Mouse (Mus musculus): ENCODE measurements at regions not wholly inside any gene's neighbourhood (a gene's known extent, or its start where the extent isn't known, plus 50 kb on each side); places are given as distances from the start of the nearest gene placed in this dataset.

DNA sequence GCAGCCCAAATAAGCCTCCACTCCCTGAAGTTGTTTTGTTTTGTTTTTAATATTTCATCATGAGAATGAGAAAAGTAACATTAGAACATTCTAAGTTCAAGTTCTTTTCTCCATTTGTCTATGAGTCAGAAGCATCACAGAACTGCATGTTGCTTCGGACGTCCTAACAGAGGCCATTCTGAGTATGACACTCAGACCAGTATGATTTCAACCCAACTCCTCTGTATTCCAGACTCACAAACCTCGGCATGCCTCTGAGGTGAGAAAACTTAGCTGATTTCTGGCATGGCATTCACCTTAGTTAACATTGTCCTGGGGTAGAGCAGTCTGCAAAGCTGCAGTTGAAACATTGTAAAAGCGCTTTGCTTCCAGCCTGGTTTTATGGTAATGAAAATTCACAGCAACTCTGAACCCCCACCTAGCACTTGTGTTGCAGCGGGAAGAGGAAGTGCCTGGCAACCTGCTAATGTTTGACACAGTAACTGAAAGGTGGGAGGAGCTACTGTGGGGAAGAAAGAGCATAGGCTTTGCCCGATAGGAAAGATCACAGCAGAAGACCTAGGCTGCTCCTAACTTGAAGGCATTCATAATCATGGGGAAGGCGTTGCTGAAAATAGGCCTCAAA lies 104.8 kb upstream of the Irs2 start:
- H3K4me1 ChIP-seq = 0 out of 2 replicates have a peak, but pooled peaks cover 8% of the 10 kb centered on the region
- WGBS = 74% methylated on average over 7 of the region's 7 CpGs
- H3K36me3 ChIP-seq = no peaks in the 10 kb centered on the region
- H3K27ac ChIP-seq = no peak overlapping the region
- no peak for ATAC-seq (ENCODE audit: insufficient number of reproducible peaks, insufficient read depth, low FRiP score, low TSS enrichment)
- H3K27me3 ChIP-seq = no peaks in the 10 kb centered on the region
- no peak overlapping the region for H3K9ac ChIP-seq
- no peaks in the 10 kb centered on the region for H3K9me3 ChIP-seq
- no peak overlapping the region for H3K4me2 ChIP-seq (replicated peaks)
- no peak overlapping the region for H3K4me3 ChIP-seq

DNA sequence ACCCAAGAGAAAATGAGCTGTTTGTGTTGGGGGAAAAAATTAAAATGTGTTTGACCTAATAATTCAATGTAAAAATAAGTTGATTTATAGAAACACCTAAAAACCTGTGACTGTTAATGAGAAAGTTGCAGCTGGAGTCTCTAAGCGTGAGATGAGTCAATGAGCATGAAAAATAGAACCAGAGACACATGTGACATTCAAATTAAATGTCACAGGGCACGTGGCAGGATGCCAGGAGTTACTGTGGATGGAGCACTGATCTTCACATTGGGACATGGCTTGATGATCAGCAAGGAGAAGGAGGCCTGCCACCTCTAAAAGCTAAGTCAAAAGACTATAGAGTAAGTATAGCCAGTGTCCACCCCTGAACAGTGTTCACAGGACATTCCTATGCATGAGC lies 103.7 kb upstream of the Irs2 start:
- Histone ChIP-seq H3K36me3 (no peaks in the 10 kb centered on the region), H3K4me3 (no peak overlapping the region), H3K4me1 (0 out of 2 replicates have a peak, but pooled peaks cover 8% of the 10 kb centered on the region), H3K27me3 (no peaks in the 10 kb centered on the region), H3K27ac (no peak overlapping the region), H3K9ac (no peak overlapping the region), H3K9me3 (no peaks in the 10 kb centered on the region), H3K4me2 (replicated peaks) (no peak overlapping the region)
- 70% methylated on average over 2 of the region's 2 CpGs for WGBS
- no peak for ATAC-seq (ENCODE audit: insufficient number of reproducible peaks, insufficient read depth, low FRiP score, low TSS enrichment)

DNA sequence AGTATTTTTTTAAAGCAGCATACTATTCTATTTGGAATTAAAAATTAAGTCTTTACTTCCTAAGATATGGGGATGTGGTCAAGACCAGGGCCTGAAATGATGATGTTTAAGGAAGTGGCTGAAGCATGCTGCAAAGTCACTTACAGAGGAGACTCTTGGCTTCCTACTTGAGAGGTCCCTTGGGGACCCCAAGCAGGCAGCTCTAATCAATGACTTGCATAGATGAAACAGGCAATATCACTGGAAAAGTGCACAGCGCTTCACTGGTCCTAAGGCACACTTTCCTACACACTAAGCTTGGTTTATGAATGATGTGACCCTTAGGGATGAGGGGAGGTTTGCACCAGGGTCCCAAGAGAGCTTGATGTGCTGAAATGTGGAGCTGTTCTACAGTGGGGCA lies 99.2 kb upstream of the Irs2 start:
- WGBS = 100% methylated on average over 1 of the region's 1 CpGs

DNA sequence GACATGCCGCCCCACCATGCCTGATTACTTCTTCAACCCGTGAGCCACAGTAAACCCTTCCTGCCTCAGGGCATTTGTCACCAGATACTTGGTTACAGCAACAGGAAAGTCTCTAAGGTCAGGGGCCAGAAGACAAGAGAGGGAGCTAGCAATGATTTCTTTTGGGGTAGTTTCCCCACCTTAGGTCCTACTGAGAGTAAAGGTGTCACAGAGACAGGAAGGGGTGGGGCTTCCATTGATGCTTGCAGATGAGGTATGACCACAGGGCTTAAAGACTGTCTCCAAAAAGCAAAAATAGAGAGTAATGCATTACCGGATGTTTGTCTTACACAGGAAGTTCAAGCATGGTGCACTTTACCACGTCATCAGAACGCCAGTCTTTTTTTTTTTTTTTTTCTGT lies 98.8 kb upstream of the Irs2 start:
- H3K36me3 ChIP-seq = no peaks in the 10 kb centered on the region
- H3K27ac ChIP-seq = no peak overlapping the region
- H3K4me1 ChIP-seq = 0 out of 2 replicates have a peak, but pooled peaks cover 6% of the 10 kb centered on the region
- H3K4me2 ChIP-seq (replicated peaks) = no peak overlapping the region
- H3K4me3 ChIP-seq = no peak overlapping the region
- no peak overlapping the region for H3K9ac ChIP-seq
- H3K27me3 ChIP-seq = no peaks in the 10 kb centered on the region
- ATAC-seq (ENCODE audit: insufficient number of reproducible peaks, insufficient read depth, low FRiP score, low TSS enrichment) = no peak
- H3K9me3 ChIP-seq = no peaks in the 10 kb centered on the region
- WGBS = 73% methylated on average over 5 of the region's 5 CpGs

More for the DNA sequence above, 99.2 kb upstream of the Irs2 start:
- Histone ChIP-seq H3K4me2 (replicated peaks) (no peak overlapping the region), H3K9me3 (no peaks in the 10 kb centered on the region), H3K4me3 (no peak overlapping the region), H3K4me1 (0 out of 2 replicates have a peak, but pooled peaks cover 6% of the 10 kb centered on the region), H3K27ac (no peak overlapping the region), H3K27me3 (no peaks in the 10 kb centered on the region), H3K9ac (no peak overlapping the region), H3K36me3 (no peaks in the 10 kb centered on the region)
- ATAC-seq (ENCODE audit: insufficient number of reproducible peaks, insufficient read depth, low FRiP score, low TSS enrichment) = no peak

DNA sequence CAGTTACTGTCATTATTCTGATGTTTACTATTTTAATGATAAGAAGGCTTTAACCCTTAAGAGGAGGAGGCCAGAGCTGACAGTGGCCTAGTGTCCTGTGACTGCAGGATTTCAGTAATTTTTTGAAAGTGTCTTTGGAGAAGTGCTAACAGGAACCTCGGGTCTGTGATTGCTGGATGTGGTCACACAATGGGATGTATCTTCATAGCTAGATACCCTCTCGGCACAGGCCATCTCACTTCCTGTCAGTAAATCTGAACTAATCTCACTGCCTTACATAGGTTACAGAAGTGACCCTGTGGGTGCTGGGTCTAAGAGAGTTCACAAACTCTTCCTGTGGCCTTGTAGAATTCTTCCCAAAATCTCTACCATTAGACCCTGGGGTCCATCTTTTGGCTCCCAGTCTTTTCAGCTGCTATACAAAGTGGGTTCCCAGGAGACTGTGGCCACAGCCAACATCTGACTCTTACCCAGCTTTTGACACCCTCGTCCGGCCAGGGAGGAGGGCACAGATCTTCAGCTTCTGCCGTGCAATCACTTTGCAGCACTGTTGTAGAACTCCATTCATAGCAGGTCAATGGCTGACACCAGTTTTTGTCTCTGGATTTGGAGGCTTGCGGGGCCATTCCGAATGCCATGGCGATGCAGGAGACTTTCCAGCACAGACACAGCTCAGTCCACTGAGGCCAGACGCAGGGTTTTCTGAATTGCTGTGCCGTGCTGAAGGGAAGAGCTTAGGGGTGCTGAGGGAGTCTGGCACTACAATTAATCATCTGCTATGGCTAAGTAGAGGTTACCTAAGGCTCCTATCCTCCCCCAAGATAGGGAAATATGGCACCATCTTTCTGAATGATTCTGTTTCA lies 95.7 kb upstream of the Irs2 start:
- Histone ChIP-seq H3K27ac (no peak overlapping the region), H3K4me1 (peaks cover 21% of the 10 kb centered on the region)

DNA sequence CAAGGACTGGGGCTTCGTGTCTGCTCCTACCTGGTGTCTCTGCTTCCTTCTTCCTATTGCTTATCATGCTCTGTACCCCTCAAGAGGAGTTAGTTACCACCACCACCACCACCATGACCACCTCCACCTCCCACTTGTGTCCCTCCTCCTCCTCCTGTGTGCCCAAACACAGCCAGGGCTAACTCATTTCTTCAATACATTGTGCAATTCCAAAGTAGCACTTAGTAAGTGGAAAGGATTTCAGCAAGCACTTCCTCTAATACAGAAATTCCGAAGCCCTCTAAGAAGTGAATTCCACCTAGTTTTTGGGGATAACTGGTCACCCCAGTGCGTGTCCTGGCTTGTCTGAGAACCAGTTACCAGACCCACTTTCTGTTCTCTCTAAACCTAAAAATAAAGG lies 92.1 kb upstream of the Irs2 start:
- Histone ChIP-seq H3K36me3 (no peaks in the 10 kb centered on the region), H3K4me1 (peaks cover 30% of the 10 kb centered on the region), H3K4me3 (no peak overlapping the region), H3K9ac (no peak overlapping the region), H3K9me3 (no peaks in the 10 kb centered on the region), H3K27ac (peak overlapping the region; percentile 88), H3K27me3 (no peaks in the 10 kb centered on the region), H3K4me2 (replicated peaks) (no peak overlapping the region)
- WGBS = 91% methylated on average over 3 of the region's 3 CpGs
- ATAC-seq (ENCODE audit: insufficient number of reproducible peaks, insufficient read depth, low FRiP score, low TSS enrichment) = no peak

More for the DNA sequence above, 95.7 kb upstream of the Irs2 start:
- H3K4me3 ChIP-seq = no peak overlapping the region
- WGBS = 87% methylated on average over 10 of the region's 10 CpGs
- no peak overlapping the region for H3K4me2 ChIP-seq (replicated peaks)
- no peaks in the 10 kb centered on the region for H3K27me3 ChIP-seq
- no peaks in the 10 kb centered on the region for H3K36me3 ChIP-seq
- no peaks in the 10 kb centered on the region for H3K9me3 ChIP-seq
- ATAC-seq (ENCODE audit: insufficient number of reproducible peaks, insufficient read depth, low FRiP score, low TSS enrichment) = no peak
- H3K9ac ChIP-seq = no peak overlapping the region

DNA sequence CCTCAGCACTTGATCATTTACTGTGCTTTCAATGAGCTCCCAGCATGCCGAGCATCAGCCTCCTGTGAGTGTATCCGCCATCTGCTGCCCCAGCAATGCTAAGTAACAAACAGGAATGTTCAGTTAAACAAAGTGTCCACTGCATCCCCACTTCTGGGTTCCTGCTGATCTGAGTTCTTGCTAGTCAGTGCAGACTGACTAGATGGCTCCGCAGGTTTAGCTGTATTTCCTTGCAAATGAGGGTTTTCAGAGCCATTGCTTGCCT lies 91.3 kb upstream of the Irs2 start:
- H3K36me3 ChIP-seq = no peaks in the 10 kb centered on the region
- ATAC-seq (ENCODE audit: insufficient number of reproducible peaks, insufficient read depth, low FRiP score, low TSS enrichment) = no peak

DNA sequence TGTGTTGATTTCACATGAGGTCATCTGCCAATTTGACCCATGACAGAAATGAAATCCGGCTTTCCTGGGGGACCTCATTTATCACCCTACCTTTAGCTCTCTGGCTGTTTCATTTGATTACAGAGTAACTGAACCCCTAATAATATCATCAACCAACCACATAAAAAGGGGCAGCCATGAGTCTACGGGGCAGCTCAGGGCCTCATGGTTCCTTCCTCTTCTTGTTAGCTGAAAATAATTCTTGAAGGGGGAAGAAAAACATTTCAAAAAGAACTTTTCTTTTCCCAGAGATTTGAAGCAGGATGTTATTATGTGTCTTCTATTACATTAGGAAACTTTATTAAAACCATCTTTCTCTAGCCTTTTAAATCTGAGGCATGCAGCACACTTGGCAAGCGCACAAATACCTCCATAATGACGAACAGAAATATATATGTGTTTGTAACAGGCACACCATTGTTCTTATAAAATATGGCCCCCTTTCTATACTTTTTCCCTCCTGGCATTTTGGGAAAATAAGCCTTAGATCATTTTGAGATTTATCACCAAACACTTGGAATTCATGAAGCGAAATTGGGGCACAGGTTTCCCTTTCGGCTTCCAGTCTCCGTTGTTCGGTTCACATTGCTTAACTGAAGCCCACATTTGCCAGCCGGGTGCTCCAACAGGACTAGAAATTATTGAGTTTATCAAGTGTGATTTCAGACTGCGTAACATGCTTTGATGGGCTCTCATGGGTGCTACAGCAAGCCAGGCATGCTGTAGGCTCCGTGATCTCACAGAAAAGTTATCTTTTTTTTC lies 90.7 kb upstream of the Irs2 start:
- Histone ChIP-seq H3K9me3 (no peaks in the 10 kb centered on the region), H3K4me3 (no peak overlapping the region), H3K4me1 (peaks cover 32% of the 10 kb centered on the region), H3K9ac (no peak overlapping the region), H3K27me3 (no peaks in the 10 kb centered on the region), H3K27ac (peak overlapping the region; percentile 88), H3K36me3 (no peaks in the 10 kb centered on the region), H3K4me2 (replicated peaks) (peak overlapping the region; percentile 14; the same call in 1 of the 2 replicates)
- peak; percentile 50; the same call in 1 of the 2 replicates for ATAC-seq (ENCODE audit: insufficient number of reproducible peaks, insufficient read depth, low FRiP score, low TSS enrichment)
- WGBS = 37% methylated on average over 11 of the region's 11 CpGs

More for the DNA sequence above, 91.3 kb upstream of the Irs2 start:
- Histone ChIP-seq H3K9me3 (no peaks in the 10 kb centered on the region), H3K4me2 (replicated peaks) (0 out of 2 replicates have a peak overlapping the region, but pooled peaks have one; percentile 12), H3K27ac (peak overlapping the region; percentile 88), H3K4me3 (no peak overlapping the region), H3K4me1 (peaks cover 28% of the 10 kb centered on the region), H3K9ac (no peak overlapping the region), H3K27me3 (no peaks in the 10 kb centered on the region)
- 63% methylated on average over 3 of the region's 3 CpGs for WGBS

DNA sequence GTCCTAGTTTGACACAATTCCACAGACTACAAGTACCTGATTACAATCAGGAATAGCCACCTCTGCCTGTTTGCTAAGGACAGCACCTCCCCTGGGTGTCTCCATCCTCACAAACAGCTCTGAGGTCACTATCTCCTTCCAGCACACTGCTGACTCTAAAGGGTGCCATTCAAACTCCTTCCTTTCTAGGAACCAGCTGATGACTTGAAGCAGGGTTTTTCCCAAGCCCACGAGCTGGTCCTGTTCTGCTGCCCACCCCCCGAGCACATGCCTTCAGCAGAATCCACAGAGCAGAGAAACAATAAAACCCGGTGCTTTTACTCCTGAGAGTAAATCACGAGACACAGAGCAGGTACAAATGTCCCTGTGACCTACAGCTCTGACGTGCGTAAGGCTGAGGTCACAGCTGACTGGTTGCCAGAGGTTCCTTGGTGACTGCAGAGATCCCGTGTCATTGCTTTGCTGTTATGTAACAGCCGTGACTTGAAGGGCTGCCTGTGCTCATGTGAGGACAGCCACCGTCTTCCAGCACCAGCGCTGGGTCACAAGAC lies 90.0 kb upstream of the Irs2 start:
- Histone ChIP-seq H3K9me3 (no peaks in the 10 kb centered on the region), H3K27ac (peak overlapping the region; percentile 88), H3K4me2 (replicated peaks) (peak overlapping the region; percentile 14; the same call in 1 of the 2 replicates), H3K36me3 (no peaks in the 10 kb centered on the region), H3K9ac (no peak overlapping the region), H3K4me1 (peaks cover 32% of the 10 kb centered on the region), H3K4me3 (no peak overlapping the region), H3K27me3 (no peaks in the 10 kb centered on the region)
- 27% methylated on average over 10 of the region's 10 CpGs for WGBS
- ATAC-seq (ENCODE audit: insufficient number of reproducible peaks, insufficient read depth, low FRiP score, low TSS enrichment) = peak; percentile 53

DNA sequence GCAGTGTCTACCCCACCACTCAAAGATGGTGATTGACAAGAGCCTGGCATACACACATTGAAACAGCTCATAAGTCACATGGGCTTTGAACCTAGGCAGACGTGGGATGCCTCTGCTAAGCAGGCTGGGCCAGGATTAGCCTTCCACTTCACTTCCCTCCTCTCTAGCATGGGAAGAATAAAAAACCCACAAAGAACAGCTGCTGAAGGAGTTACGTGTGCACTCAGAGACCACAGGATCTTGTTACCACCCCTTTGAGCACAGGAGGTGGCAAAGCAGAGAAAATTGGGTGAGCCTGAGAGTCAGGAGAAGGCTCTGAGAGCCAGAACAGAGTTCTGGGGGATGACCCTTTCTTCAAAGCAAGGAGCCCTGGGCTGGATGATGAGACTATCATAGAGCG lies 89.6 kb upstream of the Irs2 start:
- Histone ChIP-seq H3K36me3 (no peaks in the 10 kb centered on the region), H3K27ac (peak overlapping the region; percentile 88), H3K27me3 (no peaks in the 10 kb centered on the region), H3K9ac (no peak overlapping the region), H3K4me3 (no peak overlapping the region), H3K4me1 (peaks cover 32% of the 10 kb centered on the region), H3K4me2 (replicated peaks) (peak overlapping the region; percentile 14; the same call in 1 of the 2 replicates), H3K9me3 (no peaks in the 10 kb centered on the region)
- WGBS = 52% methylated on average over 3 of the region's 3 CpGs
- peak; percentile 39; the same call in 1 of the 2 replicates for ATAC-seq (ENCODE audit: insufficient number of reproducible peaks, insufficient read depth, low FRiP score, low TSS enrichment)

DNA sequence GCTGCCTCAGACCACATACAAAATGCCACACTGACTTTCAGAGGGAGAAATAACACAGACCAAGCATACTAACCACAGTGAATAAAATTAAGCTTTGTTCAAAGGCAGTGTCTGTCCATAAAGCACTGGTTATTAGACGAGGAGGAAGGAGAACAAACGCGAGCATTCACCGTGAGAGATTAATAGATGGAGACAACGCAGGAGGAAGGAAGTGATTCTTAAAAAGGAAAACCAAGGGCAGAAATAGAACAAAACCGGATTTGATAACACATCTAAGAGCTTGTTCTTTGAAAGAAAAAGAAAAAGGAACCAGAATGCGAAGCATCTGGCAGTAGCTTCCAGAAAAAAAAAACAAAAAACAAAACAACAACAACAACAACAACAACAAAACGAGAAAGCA lies 86.3 kb upstream of the Irs2 start:
- Histone ChIP-seq H3K9ac (no peak overlapping the region), H3K27me3 (no peaks in the 10 kb centered on the region), H3K9me3 (no peaks in the 10 kb centered on the region), H3K4me1 (peaks cover 21% of the 10 kb centered on the region), H3K4me3 (no peak overlapping the region), H3K27ac (no peak overlapping the region), H3K4me2 (replicated peaks) (no peak overlapping the region), H3K36me3 (no peaks in the 10 kb centered on the region)
- 58% methylated on average over 8 of the region's 8 CpGs for WGBS
- ATAC-seq (ENCODE audit: insufficient number of reproducible peaks, insufficient read depth, low FRiP score, low TSS enrichment) = no peak
